Mouse (Mus musculus): Measurements from ENCODE around the gene Ugt1a6b. TPM values are rescaled to one million over a fixed set of nuclear protein-coding genes. Genes with fewer than 3 reads are reported as not detected.
"Not testable (repeated sequence)": the region's sequence is repeated elsewhere in the genome, so short reads cannot be mapped to it uniquely, and the experiment has no call there.

Ugt1a6b gene
- total RNA-seq, 2 experiments from 2014 or later, result 0.30 TPM; not detected in 1

GRCm38 (mm10) chr1:88223011-88223515 lies 120.0 kb downstream of the Ugt1a6b start:
- not testable (repeated sequence) for DNase-seq (ENCODE audit: low spot score in 2 of 2)

- DNase-seq (ENCODE audit: low spot score in 2 of 2), result no peak
Observed at GRCm38 (mm10) chr1:88223591-88223990, 120.5 kb downstream of the Ugt1a6b start.

- no peak for DNase-seq (ENCODE audit: low spot score in 2 of 2)
Observed at GRCm38 (mm10) chr1:88224029-88224776, 121.2 kb downstream of the Ugt1a6b start.

GRCm38 (mm10) chr1:88225301-88225700 lies 122.2 kb downstream of the Ugt1a6b start:
- DNase-seq (ENCODE audit: low spot score in 2 of 2), result not testable (repeated sequence)

GRCm38 (mm10) chr1:88225741-88226140 lies 122.7 kb downstream of the Ugt1a6b start:
- DNase-seq (ENCODE audit: low spot score in 2 of 2), result peak in 1 of 2 experiments; percentile 1

GRCm38 (mm10) chr1:88226670-88227379 lies 123.8 kb downstream of the Ugt1a6b start, which contains the start of gene Mroh2a:
TSS of gene Mroh2a (plus strand) at chr1:88226986.
- DNase-seq (ENCODE audit: low spot score in 2 of 2), result peak in 1 of 2 experiments; percentile 1

GRCm38 (mm10) chr1:88227482-88227881 lies 124.4 kb downstream of the Ugt1a6b start:
- peak in 1 of 2 experiments; percentile 2 for DNase-seq (ENCODE audit: low spot score in 2 of 2)

GRCm38 (mm10) chr1:88228121-88228520 lies 125.1 kb downstream of the Ugt1a6b start:
- no peak for DNase-seq (ENCODE audit: low spot score in 2 of 2)

GRCm38 (mm10) chr1:88229566-88229965 lies 126.5 kb downstream of the Ugt1a6b start:
- DNase-seq (ENCODE audit: low spot score in 2 of 2), result no peak

GRCm38 (mm10) chr1:88229986-88230385 lies 126.9 kb downstream of the Ugt1a6b start:
- no peak for DNase-seq (ENCODE audit: low spot score in 2 of 2)

GRCm38 (mm10) chr1:88230421-88230820 lies 127.4 kb downstream of the Ugt1a6b start:
- no peak for DNase-seq (ENCODE audit: low spot score in 2 of 2)

GRCm38 (mm10) chr1:88230981-88231802 lies 128.1 kb downstream of the Ugt1a6b start:
- DNase-seq (ENCODE audit: low spot score in 2 of 2), result no peak

- no peak for DNase-seq (ENCODE audit: low spot score in 2 of 2)
Observed at GRCm38 (mm10) chr1:88231803-88232499, 128.9 kb downstream of the Ugt1a6b start.

GRCm38 (mm10) chr1:88232664-88233380 lies 129.8 kb downstream of the Ugt1a6b start:
- no peak for DNase-seq (ENCODE audit: low spot score in 2 of 2)

GRCm38 (mm10) chr1:88233421-88234247 lies 130.6 kb downstream of the Ugt1a6b start:
- no peak for DNase-seq (ENCODE audit: low spot score in 2 of 2)

- DNase-seq (ENCODE audit: low spot score in 2 of 2), result no peak
Observed at GRCm38 (mm10) chr1:88234248-88234610, 131.2 kb downstream of the Ugt1a6b start.

GRCm38 (mm10) chr1:88234646-88235045 lies 131.6 kb downstream of the Ugt1a6b start:
- no peak for DNase-seq (ENCODE audit: low spot score in 2 of 2)

- DNase-seq (ENCODE audit: low spot score in 2 of 2), result no peak
Observed at GRCm38 (mm10) chr1:88235046-88235893, 132.2 kb downstream of the Ugt1a6b start.

All from left cerebral cortex, adult 18-20 months (tissue).